Mouse (Mus musculus) erythroblast, embryonic 14.5 days (primary cell): ENCODE data around the gene Scn1b. TPM values are rescaled to one million over a fixed set of nuclear protein-coding genes. Genes with fewer than 3 reads are reported as not detected.

Experiments used
- H3K27me3 ChIP-seq: 2 replicates; pipeline ENCODE4 v1.6.1; 2012; ENCODE audit warnings: inconsistent platforms; ENCODE audit not compliant: control insufficient read depth
- H3K36me3 ChIP-seq: 2 replicates; pipeline ENCODE4 v1.6.1; 2012; ENCODE audit warnings: mild to moderate bottlenecking, inconsistent platforms; ENCODE audit not compliant: control insufficient read depth
- H3K4me1 ChIP-seq: 2 replicates; pipeline ENCODE4 v1.6.1; 2012; ENCODE audit warnings: inconsistent platforms; ENCODE audit not compliant: control insufficient read depth
- H3K4me3 ChIP-seq: replicated peaks from 2 replicates; pipeline ENCODE3; 2012; ENCODE audit warnings: moderate library complexity, mild to moderate bottlenecking, inconsistent platforms
- H3K9me3 ChIP-seq: 2 replicates; pipeline ENCODE4 v1.6.1; 2012; ENCODE audit warnings: low read length, inconsistent platforms, mixed read lengths; ENCODE audit not compliant: control insufficient read depth
- GATA1 ChIP-seq: IDR thresholded peaks from 2 replicates; pipeline ENCODE4 v1.6.1; 2012; ENCODE audit warnings: low read length, inconsistent platforms, mixed read lengths
- TAL1 ChIP-seq: IDR thresholded peaks from 3 replicates; pipeline ENCODE4 v1.6.1; 2012; ENCODE audit warnings: low read length, inconsistent platforms, mixed read lengths
- polyA plus RNA-seq: library from polyadenylated mRNA; stranded (reverse); fragments of >175 nt; gene quantifications from 2 replicates; pipeline ENCODE4 v1.2.3, GENCODE M21; 2012

Scn1b gene
- polyA plus RNA-seq, 1 experiment: 0.07 TPM

- TF ChIP-seq GATA1 (no peak), TAL1 (no peak)
- Histone ChIP-seq H3K36me3 (no peaks in the 10 kb centered on the region), H3K4me1 (no peaks in the 10 kb centered on the region), H3K27me3 (no peaks in the 10 kb centered on the region), H3K9me3 (no peaks in the 10 kb centered on the region), H3K4me3 (no peak overlapping the region)
Measured at GRCm38 (mm10) chr7:31077470-31077869, 49.3 kb downstream of the Scn1b start.

- H3K36me3 ChIP-seq: no peaks in the 10 kb centered on the region
- no peaks in the 10 kb centered on the region for H3K4me1 ChIP-seq
- H3K27me3 ChIP-seq: no peaks in the 10 kb centered on the region
- TF ChIP-seq GATA1: no peak
- no peak for TF ChIP-seq TAL1
- no peak within 1 kb of the TSS for H3K4me3 ChIP-seq
- no peaks in the 10 kb centered on the region for H3K9me3 ChIP-seq
Measured at GRCm38 (mm10) chr7:31076492-31076891, 50.3 kb downstream of the Scn1b start, which contains the start of gene Fxyd3. Fxyd3 (minus strand) TSS chr7:31076704.

GRCm38 (mm10) chr7:31074713-31075069 lies 52.1 kb downstream of the Scn1b start:
- Histone ChIP-seq H3K36me3 (no peaks in the 10 kb centered on the region), H3K4me1 (no peaks in the 10 kb centered on the region), H3K9me3 (no peaks in the 10 kb centered on the region), H3K4me3 (no peak overlapping the region), H3K27me3 (no peaks in the 10 kb centered on the region)
- TF ChIP-seq TAL1 (no peak), GATA1 (no peak)

GRCm38 (mm10) chr7:31074061-31074712 lies 52.6 kb downstream of the Scn1b start:
- TF ChIP-seq GATA1 (no peak), TAL1 (no peak)
- no peak overlapping the region for H3K4me3 ChIP-seq
- no peaks in the 10 kb centered on the region for H3K9me3 ChIP-seq
- H3K27me3 ChIP-seq: no peaks in the 10 kb centered on the region
- no peaks in the 10 kb centered on the region for H3K36me3 ChIP-seq
- H3K4me1 ChIP-seq: no peaks in the 10 kb centered on the region

GRCm38 (mm10) chr7:31073546-31073945 lies 53.3 kb downstream of the Scn1b start:
- no peaks in the 10 kb centered on the region for H3K4me1 ChIP-seq
- H3K4me3 ChIP-seq: no peak overlapping the region
- H3K27me3 ChIP-seq: no peaks in the 10 kb centered on the region
- no peaks in the 10 kb centered on the region for H3K36me3 ChIP-seq
- H3K9me3 ChIP-seq: no peaks in the 10 kb centered on the region
- TF ChIP-seq TAL1 (no peak), GATA1 (no peak)

GRCm38 (mm10) chr7:31072326-31072725 lies 54.5 kb downstream of the Scn1b start:
- H3K27me3 ChIP-seq: no peaks in the 10 kb centered on the region
- H3K9me3 ChIP-seq: no peaks in the 10 kb centered on the region
- H3K36me3 ChIP-seq: no peaks in the 10 kb centered on the region
- TF ChIP-seq TAL1 (no peak), GATA1 (no peak)
- no peak overlapping the region for H3K4me3 ChIP-seq
- H3K4me1 ChIP-seq: no peaks in the 10 kb centered on the region

- Histone ChIP-seq H3K36me3 (no peaks in the 10 kb centered on the region), H3K4me3 (no peak overlapping the region), H3K9me3 (no peaks in the 10 kb centered on the region), H3K27me3 (no peaks in the 10 kb centered on the region), H3K4me1 (no peaks in the 10 kb centered on the region)
- TF ChIP-seq GATA1: no peak
- no peak for TF ChIP-seq TAL1
Measured at GRCm38 (mm10) chr7:31070324-31070723, 56.5 kb downstream of the Scn1b start.

- TF ChIP-seq GATA1: no peak
- no peaks in the 10 kb centered on the region for H3K27me3 ChIP-seq
- no peak overlapping the region for H3K4me3 ChIP-seq
- H3K9me3 ChIP-seq: no peaks in the 10 kb centered on the region
- no peaks in the 10 kb centered on the region for H3K36me3 ChIP-seq
- no peaks in the 10 kb centered on the region for H3K4me1 ChIP-seq
Measured at GRCm38 (mm10) chr7:31069491-31069890, 57.3 kb downstream of the Scn1b start.

GRCm38 (mm10) chr7:31067836-31068235 lies 59.0 kb downstream of the Scn1b start:
- Histone ChIP-seq H3K9me3 (no peaks in the 10 kb centered on the region), H3K27me3 (no peaks in the 10 kb centered on the region)
- TF ChIP-seq GATA1: no peak
- no peak for TF ChIP-seq TAL1

More at GRCm38 (mm10) chr7:31067836-31068235, 59.0 kb downstream of the Scn1b start:
- H3K4me3 ChIP-seq: no peak overlapping the region
- no peaks in the 10 kb centered on the region for H3K36me3 ChIP-seq
- no peaks in the 10 kb centered on the region for H3K4me1 ChIP-seq

Other genes starting within 250 kb of the Scn1b start
- gene Cd22, start 246.7 kb downstream of the Scn1b start, polyA plus RNA-seq: not detected in 2 replicates
- 0.03 TPM in 1 of 2 replicates, not detected in the other for gene Mag, start 212.1 kb downstream of the Scn1b start, polyA plus RNA-seq
- gene Hamp2, start 202.3 kb downstream of the Scn1b start, polyA plus RNA-seq: not detected in 2 replicates
- not detected in 2 replicates for gene Hamp, start 183.0 kb downstream of the Scn1b start, polyA plus RNA-seq
- 30.7 and 40.4 TPM in 2 replicates for gene Usf2, start 170.2 kb downstream of the Scn1b start, polyA plus RNA-seq
- 0.06 TPM in 1 of 2 replicates, not detected in the other for gene Lsr, start 153.5 kb downstream of the Scn1b start, polyA plus RNA-seq
- not detected in 2 replicates for gene Fam187b, start 153.2 kb downstream of the Scn1b start, polyA plus RNA-seq
- gene Fxyd5, start 84.5 kb downstream of the Scn1b start, polyA plus RNA-seq: 1.2 and 1.7 TPM in 2 replicates
- not detected in 2 replicates for gene Fxyd7, start 75.5 kb downstream of the Scn1b start, polyA plus RNA-seq
- gene Fxyd1, start 69.8 kb downstream of the Scn1b start, polyA plus RNA-seq: 0.28 and 1.7 TPM in 2 replicates
- 0.03 TPM in 1 of 2 replicates, not detected in the other for gene Lgi4, start 67.7 kb downstream of the Scn1b start, polyA plus RNA-seq
- not detected in 2 replicates for gene Fxyd3, start 50.3 kb downstream of the Scn1b start, polyA plus RNA-seq
- gene Hpn, start 11.7 kb downstream of the Scn1b start, polyA plus RNA-seq: 0.07 and 0.15 TPM in 2 replicates
- 0.46 and 0.52 TPM in 2 replicates for gene Gramd1a, start 28.9 kb upstream of the Scn1b start, polyA plus RNA-seq
- not detected in 2 replicates for gene Scgb2b2, start 163.5 kb upstream of the Scn1b start, polyA plus RNA-seq
- not detected in 2 replicates for gene Scgb1b2, start 164.8 kb upstream of the Scn1b start, polyA plus RNA-seq
- not detected in 2 replicates for gene Scgb2b3, start 235.1 kb upstream of the Scn1b start, polyA plus RNA-seq
- gene Scgb1b3, start 248.6 kb upstream of the Scn1b start, polyA plus RNA-seq: not detected in 2 replicates